Mouse (Mus musculus) forebrain, embryonic 13.5 days (tissue): ENCODE measurements around the gene Lrit2. TPM values are rescaled to one million over a fixed set of nuclear protein-coding genes. Genes with fewer than 3 reads are reported as not detected.

Source experiments
- ATAC-seq: fragments of 200-750 bp; cut with Nextera tagmentation; 2 replicates; pipeline ENCODE4 v1.8.0; 2017
- H3K27ac ChIP-seq: fragments of 300-500 bp; sonication (generic); 2 replicates; pipeline ENCODE4 v1.5.1; 2015; ENCODE audit warnings: inconsistent platforms, mild to moderate bottlenecking, moderate library complexity
- H3K27me3 ChIP-seq: fragments of 300-500 bp; sonication (generic); 2 replicates; pipeline ENCODE4 v1.6.1; 2015; ENCODE audit warnings: mild to moderate bottlenecking, inconsistent platforms
- H3K36me3 ChIP-seq: fragments of 300-500 bp; sonication (generic); 2 replicates; pipeline ENCODE4 v1.6.1; 2015; ENCODE audit warnings: mild to moderate bottlenecking, inconsistent platforms; ENCODE audit not compliant: poor library complexity, severe bottlenecking
- H3K4me1 ChIP-seq: fragments of 300-500 bp; sonication (generic); 2 replicates; pipeline ENCODE4 v1.6.1; 2015; ENCODE audit warnings: inconsistent platforms
- H3K4me2 ChIP-seq: fragments of 300-500 bp; sonication (generic); 2 replicates; pipeline ENCODE4 v1.6.1; 2015; ENCODE audit warnings: inconsistent platforms, mild to moderate bottlenecking, moderate library complexity
- H3K4me3 ChIP-seq: fragments of 300-500 bp; sonication (generic); 2 replicates; pipeline ENCODE4 v1.5.1; 2015; ENCODE audit warnings: mild to moderate bottlenecking, inconsistent platforms
- H3K9ac ChIP-seq: fragments of 300-500 bp; sonication (generic); 2 replicates; pipeline ENCODE4 v1.6.1; 2015; ENCODE audit warnings: mild to moderate bottlenecking, inconsistent platforms
- H3K9me3 ChIP-seq: fragments of 300-500 bp; sonication (generic); replicated peaks from 2 replicates; pipeline ENCODE4 v1.6.1; 2016; ENCODE audit warnings: inconsistent platforms
- WGBS: fragments of 180-500 bp; shearing (Covaris S2); methylation state at CpG from one replicate; pipeline ENCODE4 v1.1.7; 2015; 5-methylcytosine and 5-hydroxymethylcytosine counted together
- polyA plus RNA-seq: library from polyadenylated mRNA; unstranded; fragments of >200 nt; fragmentation: Nextera tagmentation; extraction: Ambion mirVana; gene quantifications from 2 replicates; pipeline ENCODE4 v1.2.1, GENCODE M21; 2015

The Lrit2 gene
- not detected in 2 replicates for polyA plus RNA-seq

DNA sequence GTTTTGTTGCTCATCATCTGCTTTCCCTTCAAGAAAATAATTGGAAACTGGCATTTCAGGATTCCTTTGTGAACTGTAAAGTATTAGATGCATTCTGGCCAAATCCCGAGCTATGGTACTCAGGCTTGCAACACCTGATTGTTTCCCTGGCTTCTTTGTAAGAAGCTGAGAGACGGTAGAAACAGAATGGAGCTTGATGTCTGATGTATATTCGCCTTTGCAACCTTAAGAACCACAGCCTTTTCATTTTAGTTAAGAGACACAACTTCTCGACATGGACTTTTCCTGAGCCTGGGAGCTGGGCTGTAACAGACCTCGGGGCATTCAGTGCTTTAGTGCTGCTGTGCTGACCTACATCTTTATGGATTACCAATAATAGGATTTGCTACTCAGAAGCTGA lies at the start of gene Lrit2:
Gene Lrit2, plus strand, starts transcription at position 301 of the 400 bp plus-strand sequence.
- Histone ChIP-seq H3K27ac (no peak within 1 kb of the TSS), H3K4me1 (no peaks in the 10 kb centered on the region), H3K36me3 (no peaks in the 10 kb centered on the region), H3K9me3 (no peaks in the 10 kb centered on the region), H3K27me3 (no peaks in the 10 kb centered on the region), H3K4me2 (no peak within 1 kb of the TSS), H3K4me3 (no peak within 1 kb of the TSS), H3K9ac (no peak within 1 kb of the TSS)
- 77% methylated on average over 5 of the region's 5 CpGs for WGBS
- no peak for ATAC-seq

DNA sequence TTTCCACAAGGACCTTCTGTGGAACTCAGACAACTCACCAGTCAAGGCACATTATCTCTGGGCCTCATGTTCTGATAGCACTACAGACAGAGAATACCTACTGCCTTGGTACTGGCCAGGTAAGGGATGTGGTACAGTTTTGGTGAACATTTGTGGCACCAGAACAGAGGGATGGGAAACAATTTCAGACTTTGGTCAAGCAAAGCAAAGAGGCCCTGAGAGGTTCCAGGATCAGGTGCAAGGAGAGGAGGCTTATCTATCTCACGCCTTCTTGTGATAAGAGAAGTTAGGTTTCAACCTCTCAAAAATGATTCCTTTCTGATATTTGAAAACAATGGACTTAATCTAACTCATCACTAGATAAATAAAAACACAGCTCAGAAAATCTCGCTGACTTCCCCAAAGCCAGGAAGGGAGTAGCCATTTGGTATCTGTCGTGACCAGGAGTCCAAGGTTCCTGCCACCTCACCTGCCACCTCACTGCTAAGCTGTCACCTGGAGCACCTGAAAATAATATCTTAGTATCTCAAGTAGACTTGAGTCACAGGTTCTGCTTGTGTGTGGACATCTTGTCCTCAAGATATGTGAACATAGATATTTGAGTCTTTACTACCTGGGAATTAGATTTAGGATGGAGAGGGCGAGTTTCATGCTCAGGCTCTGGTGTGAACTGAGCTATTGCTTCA lies 40.3 kb upstream of the Lrit2 start:
- H3K9ac ChIP-seq, result no peak overlapping the region
- no peaks in the 10 kb centered on the region for H3K27me3 ChIP-seq
- H3K36me3 ChIP-seq, result no peaks in the 10 kb centered on the region
- no peak overlapping the region for H3K27ac ChIP-seq
- 84% methylated on average over 4 of the region's 4 CpGs for WGBS
- H3K4me2 ChIP-seq, result no peak overlapping the region
- peaks cover 3% of the 10 kb centered on the region; the same call in 1 of the 2 replicates for H3K4me1 ChIP-seq
- ATAC-seq, result no peak
- no peaks in the 10 kb centered on the region for H3K9me3 ChIP-seq
- H3K4me3 ChIP-seq, result no peak overlapping the region

DNA sequence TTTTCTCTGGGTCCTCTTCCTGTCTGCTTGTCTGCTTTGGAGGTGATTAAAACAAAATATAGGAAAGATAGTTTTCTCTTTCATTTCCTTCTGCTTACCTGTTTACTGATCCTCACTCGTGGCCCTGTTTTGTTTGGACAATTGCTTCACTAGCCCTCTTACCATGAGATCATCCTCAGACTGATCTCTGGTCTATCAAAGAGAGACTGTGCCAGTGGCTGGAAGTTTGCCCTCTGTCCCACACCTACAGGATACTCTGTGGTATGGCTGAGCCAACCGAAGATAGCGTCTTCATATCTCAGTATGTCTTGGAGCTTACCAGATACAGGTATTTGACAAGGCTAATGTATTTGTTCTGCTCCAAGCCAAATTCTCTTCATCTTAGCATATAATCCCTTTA lies 39.8 kb upstream of the Lrit2 start:
- H3K9ac ChIP-seq, result no peak overlapping the region
- no peak overlapping the region for H3K27ac ChIP-seq
- H3K9me3 ChIP-seq, result no peaks in the 10 kb centered on the region
- no peaks in the 10 kb centered on the region for H3K36me3 ChIP-seq
- no peak overlapping the region for H3K4me3 ChIP-seq
- WGBS, result 96% methylated on average over 3 of the region's 3 CpGs
- H3K4me2 ChIP-seq, result no peak overlapping the region
- ATAC-seq, result no peak
- H3K4me1 ChIP-seq, result peaks cover 8% of the 10 kb centered on the region
- no peaks in the 10 kb centered on the region for H3K27me3 ChIP-seq

GRCm38 (mm10) chr14:37028555-37028954 lies 39.2 kb upstream of the Lrit2 start:
- ATAC-seq, result no peak
- Histone ChIP-seq H3K9me3 (no peaks in the 10 kb centered on the region), H3K4me3 (no peak overlapping the region), H3K27ac (no peak overlapping the region), H3K27me3 (no peaks in the 10 kb centered on the region), H3K4me1 (peaks cover 10% of the 10 kb centered on the region), H3K4me2 (no peak overlapping the region), H3K9ac (no peak overlapping the region), H3K36me3 (no peaks in the 10 kb centered on the region)
- 83% methylated on average over 3 of the region's 3 CpGs for WGBS

- Histone ChIP-seq H3K4me3 (no peak overlapping the region), H3K36me3 (no peaks in the 10 kb centered on the region), H3K4me1 (peaks cover 10% of the 10 kb centered on the region), H3K27ac (no peak overlapping the region), H3K4me2 (0 out of 2 replicates have a peak overlapping the region, but pooled peaks have one; percentile 4), H3K27me3 (no peaks in the 10 kb centered on the region), H3K9ac (no peak overlapping the region), H3K9me3 (no peaks in the 10 kb centered on the region)
- WGBS, result 55% methylated on average over 11 of the region's 11 CpGs
- peak; percentile 78 for ATAC-seq
Measured at GRCm38 (mm10) chr14:37032481-37033104, 35.1 kb upstream of the Lrit2 start.

GRCm38 (mm10) chr14:37033241-37033640 lies 34.5 kb upstream of the Lrit2 start:
- Histone ChIP-seq H3K4me2 (no peak overlapping the region), H3K27me3 (no peaks in the 10 kb centered on the region), H3K4me1 (peaks cover 10% of the 10 kb centered on the region), H3K27ac (no peak overlapping the region), H3K9ac (no peak overlapping the region), H3K9me3 (no peaks in the 10 kb centered on the region), H3K36me3 (no peaks in the 10 kb centered on the region), H3K4me3 (no peak overlapping the region)
- WGBS, result 21% methylated on average over 7 of the region's 7 CpGs
- ATAC-seq, result peak; percentile 83

- Histone ChIP-seq H3K4me2 (no peak overlapping the region), H3K27ac (no peak overlapping the region), H3K36me3 (no peaks in the 10 kb centered on the region), H3K4me3 (no peak overlapping the region), H3K27me3 (no peaks in the 10 kb centered on the region), H3K4me1 (peaks cover 10% of the 10 kb centered on the region), H3K9ac (no peak overlapping the region), H3K9me3 (no peaks in the 10 kb centered on the region)
- ATAC-seq, result no peak
- 54% methylated on average over 5 of the region's 5 CpGs for WGBS
Measured at GRCm38 (mm10) chr14:37034432-37034831, 33.3 kb upstream of the Lrit2 start.

- 13% methylated on average over 1 of the region's 1 CpGs for WGBS
- Histone ChIP-seq H3K9ac (no peak within 1 kb of the TSS), H3K36me3 (no peaks in the 10 kb centered on the region), H3K4me2 (no peak within 1 kb of the TSS), H3K4me1 (no peaks in the 10 kb centered on the region), H3K27me3 (no peaks in the 10 kb centered on the region), H3K9me3 (no peaks in the 10 kb centered on the region), H3K4me3 (no peak within 1 kb of the TSS), H3K27ac (no peak within 1 kb of the TSS)
- ATAC-seq, result peak; percentile 21; the same call in 1 of the 2 replicates
Measured at GRCm38 (mm10) chr14:37048914-37049410, 18.8 kb upstream of the Lrit2 start, which contains the start of gene Rgr. Gene Rgr, minus strand, starts transcription at chr14:37048964.

GRCm38 (mm10) chr14:37064849-37065248 lies 2.9 kb upstream of the Lrit2 start:
- Histone ChIP-seq H3K4me2 (no peak overlapping the region), H3K4me3 (no peak overlapping the region), H3K36me3 (no peaks in the 10 kb centered on the region), H3K27me3 (no peaks in the 10 kb centered on the region), H3K27ac (no peak overlapping the region), H3K9ac (no peak overlapping the region), H3K9me3 (no peaks in the 10 kb centered on the region; the same call in 1 of the 2 replicates), H3K4me1 (no peaks in the 10 kb centered on the region)
- WGBS, result 62% methylated on average over 2 of the region's 2 CpGs
- ATAC-seq, result no peak

GRCm38 (mm10) chr14:37066636-37067035 lies 1.1 kb upstream of the Lrit2 start:
- no peaks in the 10 kb centered on the region for H3K4me1 ChIP-seq
- H3K4me2 ChIP-seq, result no peak overlapping the region
- no peak for ATAC-seq
- no peaks in the 10 kb centered on the region for H3K36me3 ChIP-seq
- no peak overlapping the region for H3K9ac ChIP-seq
- no peak overlapping the region for H3K27ac ChIP-seq
- 69% methylated on average over 2 of the region's 2 CpGs for WGBS
- no peak overlapping the region for H3K4me3 ChIP-seq
- no peaks in the 10 kb centered on the region for H3K27me3 ChIP-seq
- H3K9me3 ChIP-seq, result no peaks in the 10 kb centered on the region

GRCm38 (mm10) chr14:37068516-37068915 lies 787 bp downstream of the Lrit2 start:
- WGBS, result 20% methylated on average over 9 of the region's 9 CpGs
- no peaks in the 10 kb centered on the region for H3K4me1 ChIP-seq
- no peaks in the 10 kb centered on the region for H3K9me3 ChIP-seq
- no peak overlapping the region for H3K9ac ChIP-seq
- H3K27ac ChIP-seq, result no peak overlapping the region
- H3K27me3 ChIP-seq, result no peaks in the 10 kb centered on the region
- no peak for ATAC-seq
- H3K4me3 ChIP-seq, result no peak overlapping the region
- no peak overlapping the region for H3K4me2 ChIP-seq
- no peaks in the 10 kb centered on the region for H3K36me3 ChIP-seq

DNA sequence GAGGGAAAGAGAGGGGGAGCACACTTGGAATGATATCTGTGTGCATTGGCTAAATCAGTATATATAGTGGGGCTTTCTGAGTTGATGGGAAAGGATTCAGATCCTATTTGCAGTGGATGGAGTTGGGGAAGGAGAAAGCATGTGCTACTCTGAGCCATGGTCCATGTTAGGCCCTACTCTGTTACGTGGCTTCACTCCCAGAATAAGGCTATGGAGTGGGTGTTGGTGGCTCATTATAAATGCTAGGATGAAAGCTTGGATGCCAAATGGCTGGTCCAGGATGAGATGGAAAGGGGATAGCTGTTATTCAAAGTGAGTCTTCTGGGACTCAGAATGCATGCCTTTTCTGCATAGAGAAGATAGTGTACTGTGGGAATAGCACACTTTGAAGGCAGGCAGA lies 13.0 kb downstream of the Lrit2 start:
- H3K27me3 ChIP-seq, result no peaks in the 10 kb centered on the region
- no peak overlapping the region for H3K4me3 ChIP-seq
- ATAC-seq, result no peak
- H3K9me3 ChIP-seq, result no peaks in the 10 kb centered on the region
- H3K4me1 ChIP-seq, result no peaks in the 10 kb centered on the region
- H3K36me3 ChIP-seq, result no peaks in the 10 kb centered on the region
- no peak overlapping the region for H3K27ac ChIP-seq
- H3K9ac ChIP-seq, result no peak overlapping the region
- H3K4me2 ChIP-seq, result no peak overlapping the region
- WGBS, result 83% methylated on average over 1 of the region's 1 CpGs
